Mouse (Mus musculus) MEL (cell line): Measurements from ENCODE around the gene Chrna1.

ENCODE experiments used
- CTCF ChIP-seq, 3 experiments: IDR thresholded peaks in 2 of 3; conservative IDR thresholded peaks in 1 of 3; 2 replicates each; pipeline ENCODE4 v1.5.1; 2011 to 2012; ENCODE audit warnings: low read length in 3 of 3, low read depth in 2 of 3, mild to moderate bottlenecking in 2 of 3, improper control_type of control experiment in 1 of 3, inconsistent platforms in 1 of 3, mixed read lengths in 1 of 3, moderate library complexity in 1 of 3; ENCODE audit not compliant: control insufficient read depth in 1 of 3, insufficient read depth in 1 of 3, poor library complexity in 1 of 3, severe bottlenecking in 1 of 3
- MAX ChIP-seq: IDR thresholded peaks from 2 replicates; pipeline ENCODE4 v1.6.1; 2011; ENCODE audit warnings: low read length, improper control_type of control experiment
- ZKSCAN1 ChIP-seq: IDR thresholded peaks from 2 replicates; pipeline ENCODE4 v1.6.1; 2012; ENCODE audit warnings: low read depth, mild to moderate bottlenecking, inconsistent platforms, low read length, improper control_type of control experiment, moderate library complexity

GRCm38 (mm10) chr2:73604579-73604978 is 24.4 kb upstream of the Chrna1 start:
- TF ChIP-seq CTCF (IDR thresholded peaks at IDR 0.05 in 2 of 3, conservative IDR thresholded peaks at IDR 0.05 in 1 of 3; ENCODE audit: control insufficient read depth in 1 of 3, insufficient read depth in 1 of 3, low read depth in 2 of 3, low read length in 3 of 3, poor library complexity in 1 of 3, severe bottlenecking in 1 of 3) = no peak
- TF ChIP-seq MAX = no peak
- TF ChIP-seq ZKSCAN1 = no peak
